Mouse (Mus musculus) intestine, embryonic 14.5 days (tissue): Measurements from ENCODE around the gene Insrr. TPM values are rescaled to one million over a fixed set of nuclear protein-coding genes. Genes with fewer than 3 reads are reported as not detected.
"Not testable (repeated sequence)": the region's sequence is repeated elsewhere in the genome, so short reads cannot be mapped to it uniquely, and the experiment has no call there.

Experiments used
- ATAC-seq: fragments of 200-750 bp; cut with Nextera tagmentation; replicated peaks from 2 replicates; pipeline ENCODE4 v1.8.0; 2017; ENCODE audit warnings: low read depth, moderate number of reproducible peaks, moderate TSS enrichment, moderate library complexity; ENCODE audit not compliant: low FRiP score, low TSS enrichment
- DNase-seq: peaks from one replicate; pipeline ENCODE4 v3.0.0-alpha.2; 2018; ENCODE audit warnings: low spot score
- H3K27ac ChIP-seq: fragments of 300-500 bp; sonication (generic); 2 replicates; pipeline ENCODE4 v1.5.1; 2014; ENCODE audit warnings: low read depth, mild to moderate bottlenecking, control low read depth
- H3K27me3 ChIP-seq: fragments of 300-500 bp; sonication (generic); replicated peaks from 2 replicates; pipeline ENCODE4 v1.6.1; 2014; ENCODE audit warnings: low read length, control low read depth; ENCODE audit not compliant: control insufficient read depth, insufficient read depth
- H3K36me3 ChIP-seq: fragments of 300-500 bp; sonication (generic); 2 replicates; pipeline ENCODE4 v1.6.1; 2014; ENCODE audit warnings: low read length, control low read depth; ENCODE audit not compliant: control insufficient read depth, insufficient read depth
- H3K4me1 ChIP-seq: fragments of 300-500 bp; sonication (generic); replicated peaks from 2 replicates; pipeline ENCODE4 v1.6.1; 2014; ENCODE audit warnings: low read length, control low read depth, mixed read lengths; ENCODE audit not compliant: control insufficient read depth, insufficient read depth
- H3K4me2 ChIP-seq: fragments of 300-500 bp; sonication (generic); 2 replicates; pipeline ENCODE4 v1.6.1; 2014; ENCODE audit warnings: low read length
- H3K4me3 ChIP-seq: fragments of 300-500 bp; sonication (generic); 2 replicates; pipeline ENCODE4 v1.5.1; 2014; ENCODE audit warnings: low read depth, low read length, control low read depth, mixed read lengths
- H3K9ac ChIP-seq: fragments of 300-500 bp; sonication (generic); 2 replicates; pipeline ENCODE4 v1.6.1; 2014; ENCODE audit warnings: mild to moderate bottlenecking, low read length
- H3K9me3 ChIP-seq: fragments of 300-500 bp; sonication (generic); 2 replicates; pipeline ENCODE4 v1.6.1; 2016; ENCODE audit warnings: low read length, control low read depth; ENCODE audit not compliant: control insufficient read depth
- WGBS: fragments of 180-500 bp; shearing (Covaris S2); extraction: QIAGEN DNeasy Blood & Tissue Kit; methylation state at CpG from one replicate; pipeline ENCODE4 v1.1.7; 2014; 5-methylcytosine and 5-hydroxymethylcytosine counted together
- polyA plus RNA-seq: library from polyadenylated mRNA; unstranded; fragments of >200 nt; fragmentation: Nextera tagmentation; extraction: Ambion mirVana; gene quantifications from 2 replicates; pipeline ENCODE4 v1.2.1, GENCODE M21; 2014

The Insrr gene
- polyA plus RNA-seq, 1 experiment from 2014 or later: 0.72 TPM

DNA sequence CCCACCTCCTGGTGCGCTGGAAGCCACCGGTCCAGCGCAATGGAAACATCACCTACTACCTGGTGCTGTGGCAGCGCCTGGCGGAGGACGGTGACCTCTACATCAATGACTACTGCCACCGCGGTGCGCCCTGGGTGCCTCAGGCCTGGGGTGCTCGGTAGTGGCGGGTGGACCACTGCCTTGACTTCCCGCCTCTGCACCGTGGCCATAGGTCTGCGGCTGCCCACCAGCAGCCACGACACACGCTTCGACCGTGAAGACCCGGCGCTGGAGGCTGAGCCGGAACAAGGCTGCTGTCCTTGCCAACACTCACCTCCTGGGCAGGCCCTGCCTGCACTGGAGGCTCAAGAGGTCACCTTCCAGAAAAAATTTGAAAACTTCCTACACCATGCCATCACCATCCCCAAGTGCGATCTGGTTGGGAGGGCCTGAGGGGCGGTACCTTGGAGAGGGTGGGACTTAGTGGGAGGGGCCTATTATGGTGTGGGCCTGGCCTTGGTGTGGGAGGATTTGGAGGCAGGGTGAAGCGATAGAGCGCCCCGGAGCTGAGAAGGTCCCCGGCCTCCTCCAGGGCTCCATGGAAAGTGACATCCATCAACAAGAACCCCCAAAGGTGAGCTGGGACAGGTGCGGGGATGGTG lies 12.7 kb downstream of the Insrr start:
- Histone ChIP-seq H3K4me2 (peak overlapping the region; percentile 33), H3K4me1 (no peaks in the 10 kb centered on the region), H3K27me3 (peaks cover 72% of the 10 kb centered on the region), H3K9me3 (no peaks in the 10 kb centered on the region), H3K27ac (no peak overlapping the region), H3K4me3 (peak overlapping the region; percentile 15; the same call in 1 of the 2 replicates), H3K36me3 (no peaks in the 10 kb centered on the region), H3K9ac (no peak overlapping the region)
- WGBS: 3% methylated on average over 28 of the region's 28 CpGs
- DNase-seq (no peak), ATAC-seq (peak; percentile 75)

DNA sequence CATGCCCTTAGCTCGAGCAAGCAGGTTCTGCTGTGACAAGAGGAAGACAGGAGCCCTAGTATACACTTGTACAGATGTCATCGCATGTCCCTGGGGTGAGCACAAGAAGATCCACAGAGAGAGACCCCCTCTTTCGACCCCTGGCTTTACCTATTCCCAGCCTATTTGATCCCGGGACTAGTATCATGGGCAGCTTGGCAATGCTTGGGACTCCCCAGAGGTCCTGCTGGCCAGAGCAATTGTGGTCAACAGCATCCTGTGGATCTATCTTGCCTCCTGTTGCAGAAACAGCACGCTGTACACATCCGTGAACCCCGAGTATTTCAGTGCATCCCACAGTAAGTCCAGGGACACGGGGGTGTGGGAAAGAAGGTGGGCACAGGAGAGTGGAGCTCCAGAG lies 14.5 kb downstream of the Insrr start:
- WGBS: 85% methylated on average over 8 of the region's 8 CpGs
- Histone ChIP-seq H3K4me1 (no peaks in the 10 kb centered on the region), H3K9me3 (no peaks in the 10 kb centered on the region), H3K27ac (no peak overlapping the region), H3K4me2 (no peak overlapping the region), H3K4me3 (no peak overlapping the region), H3K9ac (no peak overlapping the region), H3K36me3 (no peaks in the 10 kb centered on the region), H3K27me3 (peaks cover 56% of the 10 kb centered on the region)
- ATAC-seq (no peak), DNase-seq (no peak)

DNA sequence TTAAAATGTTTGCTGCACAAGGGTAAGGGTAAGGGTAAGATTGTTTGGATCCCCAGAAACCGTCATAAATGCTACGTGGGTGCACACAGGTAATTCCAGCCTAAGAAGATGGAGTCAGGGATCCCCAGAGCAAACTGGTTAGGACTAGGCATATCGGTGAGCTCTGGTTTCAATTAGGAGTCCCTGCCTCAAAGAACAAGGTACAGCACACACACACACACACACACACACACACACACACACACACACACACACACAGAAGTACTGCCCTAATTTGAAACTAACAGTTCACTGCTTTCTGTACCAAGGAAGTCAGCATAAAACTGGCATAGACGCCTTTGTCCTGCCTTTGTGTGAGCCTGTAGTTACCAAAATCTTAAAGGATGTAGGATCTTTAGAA lies 15.7 kb downstream of the Insrr start:
- 83% methylated on average over 4 of the region's 4 CpGs for WGBS
- DNase-seq: no peak
- H3K27ac ChIP-seq: no peak overlapping the region
- no peaks in the 10 kb centered on the region for H3K9me3 ChIP-seq
- H3K36me3 ChIP-seq: no peaks in the 10 kb centered on the region
- no peak overlapping the region for H3K4me2 ChIP-seq
- no peaks in the 10 kb centered on the region for H3K4me1 ChIP-seq
- H3K4me3 ChIP-seq: no peak overlapping the region
- H3K27me3 ChIP-seq: peaks cover 51% of the 10 kb centered on the region
- no peak for ATAC-seq
- H3K9ac ChIP-seq: no peak overlapping the region

DNA sequence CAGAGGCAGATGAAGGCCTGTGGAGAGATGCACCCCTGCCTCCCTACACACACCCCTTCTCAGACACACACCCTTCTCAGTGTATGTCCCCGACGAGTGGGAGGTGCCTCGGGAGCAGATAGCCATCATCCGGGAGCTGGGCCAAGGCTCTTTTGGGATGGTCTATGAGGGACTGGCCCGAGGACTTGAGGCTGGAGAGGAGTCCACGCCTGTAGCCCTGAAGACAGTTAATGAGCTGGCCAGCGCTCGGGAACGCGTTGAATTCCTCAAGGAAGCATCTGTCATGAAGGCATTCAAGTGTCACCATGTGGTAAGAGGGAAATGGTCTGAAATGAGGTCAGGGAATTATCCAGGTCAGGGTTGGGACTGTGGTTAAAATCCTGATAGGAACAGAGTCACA lies 16.1 kb downstream of the Insrr start:
- WGBS: 54% methylated on average over 10 of the region's 10 CpGs
- no peak for DNase-seq

DNA sequence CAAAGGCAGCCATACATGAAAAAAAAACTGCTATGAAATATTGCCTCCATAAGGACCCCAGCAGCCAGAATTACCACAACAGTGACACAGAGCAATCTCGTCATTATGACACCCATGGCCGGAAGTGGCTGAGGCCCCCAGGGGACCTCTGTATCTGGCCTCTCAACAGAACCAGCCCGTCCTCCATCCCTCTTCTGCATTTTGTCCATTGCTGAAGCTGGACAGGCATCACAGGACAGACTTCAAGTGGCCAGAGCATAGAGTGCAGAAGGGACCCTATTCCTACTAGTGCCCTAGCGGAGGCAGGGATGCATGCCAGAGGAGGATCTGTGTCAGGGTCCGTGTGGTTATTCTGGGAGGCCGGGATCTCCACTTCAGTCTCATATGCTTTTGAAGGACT lies 19.4 kb downstream of the Insrr start:
- no peak overlapping the region for H3K9ac ChIP-seq
- WGBS: 56% methylated on average over 6 of the region's 6 CpGs
- H3K36me3 ChIP-seq: no peaks in the 10 kb centered on the region
- no peak overlapping the region for H3K27ac ChIP-seq
- H3K4me2 ChIP-seq: no peak overlapping the region
- H3K4me3 ChIP-seq: no peak overlapping the region
- no peaks in the 10 kb centered on the region for H3K9me3 ChIP-seq
- no peak for ATAC-seq
- H3K4me1 ChIP-seq: no peaks in the 10 kb centered on the region
- DNase-seq: no peak
- peaks cover 14% of the 10 kb centered on the region for H3K27me3 ChIP-seq

More for the DNA sequence above, 16.1 kb downstream of the Insrr start:
- Histone ChIP-seq H3K4me2 (no peak overlapping the region), H3K36me3 (no peaks in the 10 kb centered on the region), H3K27me3 (peaks cover 47% of the 10 kb centered on the region), H3K4me3 (no peak overlapping the region), H3K9me3 (no peaks in the 10 kb centered on the region), H3K27ac (no peak overlapping the region), H3K4me1 (no peaks in the 10 kb centered on the region), H3K9ac (no peak overlapping the region)
- no peak for ATAC-seq

DNA sequence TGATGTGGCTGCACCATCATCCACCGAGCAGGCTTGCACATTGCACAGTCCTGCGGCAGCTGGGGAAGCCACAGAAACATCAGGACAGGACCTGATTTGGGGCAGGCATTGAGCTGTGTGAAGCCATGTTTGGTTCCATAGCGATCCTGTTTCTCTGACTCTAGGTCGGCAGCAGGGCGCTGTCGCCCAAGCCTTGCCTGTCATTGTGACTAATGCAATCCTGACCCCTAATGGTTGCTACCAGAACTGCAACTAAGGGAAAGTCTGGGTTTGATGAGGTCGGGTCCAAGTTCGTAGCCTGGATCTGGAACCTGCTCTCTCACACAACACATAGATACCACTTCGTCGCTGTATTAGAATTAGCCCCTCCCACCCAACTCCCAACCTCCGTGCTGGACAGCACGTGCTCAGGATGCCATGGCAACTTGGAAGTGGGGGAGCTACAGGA lies 19.9 kb downstream of the Insrr start:
- DNase-seq: peak; percentile 89
- Histone ChIP-seq H3K9ac (no peak overlapping the region), H3K4me2 (peak overlapping the region; percentile 10; the same call in 1 of the 2 replicates), H3K4me3 (peak overlapping the region; percentile 2; the same call in 1 of the 2 replicates), H3K4me1 (no peaks in the 10 kb centered on the region), H3K27me3 (peaks cover 9% of the 10 kb centered on the region), H3K9me3 (no peaks in the 10 kb centered on the region), H3K27ac (no peak overlapping the region), H3K36me3 (no peaks in the 10 kb centered on the region)
- ATAC-seq: peak; percentile 58; the same call in 1 of the 2 replicates
- WGBS: 4% methylated on average over 12 of the region's 12 CpGs

DNA sequence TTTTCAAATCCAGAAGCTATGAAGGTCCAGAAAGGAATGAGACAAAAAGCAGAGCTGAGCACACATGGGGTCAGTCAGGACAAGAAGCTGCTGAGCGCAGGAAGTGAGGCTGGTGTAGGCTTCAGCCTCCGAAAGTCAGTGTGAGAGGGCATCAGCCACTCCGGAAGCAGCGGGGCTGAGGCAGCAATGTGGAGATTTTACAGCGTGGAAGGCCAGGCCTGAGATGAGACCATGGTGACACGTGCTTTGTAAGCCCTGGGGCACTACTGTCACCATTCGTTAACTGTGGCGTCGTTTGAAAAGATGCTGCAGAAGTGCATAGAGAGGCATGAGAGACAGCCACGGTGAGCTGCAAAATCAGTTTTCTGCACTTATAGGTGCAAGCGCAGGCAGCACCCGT lies 21.5 kb downstream of the Insrr start:
- no peak overlapping the region for H3K27ac ChIP-seq
- no peaks in the 10 kb centered on the region for H3K36me3 ChIP-seq
- H3K9ac ChIP-seq: no peak overlapping the region
- 59% methylated on average over 12 of the region's 12 CpGs for WGBS
- H3K4me3 ChIP-seq: no peak overlapping the region
- ATAC-seq (no peak), DNase-seq (no peak)
- H3K9me3 ChIP-seq: no peaks in the 10 kb centered on the region
- no peaks in the 10 kb centered on the region for H3K4me1 ChIP-seq
- no peak overlapping the region for H3K4me2 ChIP-seq
- H3K27me3 ChIP-seq: peaks cover 4% of the 10 kb centered on the region; the same call in 1 of the 2 replicates

DNA sequence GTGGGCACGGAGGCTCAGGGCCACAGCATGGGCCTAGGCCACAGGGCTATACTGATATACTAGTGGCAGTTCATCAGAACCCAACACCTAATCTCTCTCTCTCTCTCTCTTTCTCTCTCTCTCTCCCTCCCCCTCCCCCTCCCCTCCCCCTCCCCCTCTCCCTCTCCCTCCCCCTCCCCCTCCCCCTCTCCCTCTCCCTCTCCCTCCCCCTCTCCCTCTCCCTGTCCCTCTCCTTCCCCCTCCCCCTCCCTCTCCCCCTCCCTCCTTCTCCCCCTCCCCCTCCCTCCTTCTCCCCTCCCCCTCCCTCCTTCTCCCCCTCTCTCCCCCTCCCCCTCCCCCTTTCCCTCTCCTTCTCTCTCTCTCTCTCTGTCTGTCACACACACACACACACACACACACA lies 27.5 kb downstream of the Insrr start, which contains the start of gene Pear1:
TSS of gene Pear1 (minus strand) at position 101 of the 400 bp plus-strand sequence.
- WGBS: 87% methylated on average over 1 of the region's 1 CpGs
- ATAC-seq, H3K36me3 ChIP-seq, H3K4me2 ChIP-seq, H3K9ac ChIP-seq, H3K9me3 ChIP-seq, H3K4me1 ChIP-seq, DNase-seq, H3K27ac ChIP-seq, H3K27me3 ChIP-seq, H3K4me3 ChIP-seq: not testable (repeated sequence)

DNA sequence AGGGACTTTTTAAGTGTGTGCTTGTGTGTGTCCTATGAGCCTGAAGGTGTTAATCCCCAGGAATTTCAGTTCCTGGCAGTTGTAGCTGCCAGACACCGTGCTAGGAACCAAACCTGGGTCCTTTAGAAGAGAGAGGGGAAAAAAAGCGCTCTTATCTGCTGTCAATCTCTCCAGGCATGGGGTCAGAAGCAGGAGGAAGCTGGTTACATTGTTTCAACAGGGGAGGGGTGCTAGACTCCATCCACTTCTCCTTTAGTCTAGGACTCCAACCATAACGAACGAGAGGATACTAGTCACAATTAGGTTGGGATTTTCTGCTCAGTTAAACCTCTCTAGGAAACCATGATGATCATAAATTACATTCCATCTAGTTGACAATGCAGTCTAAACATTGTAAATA lies 31.7 kb downstream of the Insrr start:
- no peaks in the 10 kb centered on the region for H3K36me3 ChIP-seq
- H3K4me2 ChIP-seq: no peak overlapping the region
- no peak for ATAC-seq
- WGBS: 53% methylated on average over 4 of the region's 4 CpGs
- H3K4me3 ChIP-seq: no peak overlapping the region
- H3K27ac ChIP-seq: no peak overlapping the region
- no peaks in the 10 kb centered on the region for H3K27me3 ChIP-seq
- no peaks in the 10 kb centered on the region for H3K9me3 ChIP-seq
- H3K4me1 ChIP-seq: no peaks in the 10 kb centered on the region
- no peak overlapping the region for H3K9ac ChIP-seq
- DNase-seq: no peak
